Mouse (Mus musculus): ENCODE data around the gene Tdrd1.

Gene Tdrd1

DNA sequence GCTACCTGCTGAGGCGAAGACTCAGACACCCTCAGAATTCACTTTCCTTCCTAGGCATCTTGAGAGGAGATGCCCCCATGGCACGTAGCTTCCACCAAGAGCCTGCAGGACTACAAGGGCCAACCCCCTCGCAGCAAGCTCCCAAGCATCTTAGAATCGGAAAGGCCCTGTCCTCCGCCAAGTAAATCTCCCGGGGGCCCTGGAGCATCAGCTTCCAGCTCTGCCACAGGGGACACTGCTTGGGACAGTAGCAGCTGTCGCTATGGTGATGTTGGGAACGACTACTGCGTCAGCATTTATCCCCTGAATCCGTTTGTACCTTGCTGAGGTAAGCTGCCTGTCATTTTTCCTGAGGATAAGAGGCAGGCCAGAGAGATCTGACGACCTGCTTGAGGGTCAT lies 84.6 kb downstream of the Tdrd1 start:
- no peak for DNase-seq (ENCODE audit: low spot score in 2 of 2)

DNA sequence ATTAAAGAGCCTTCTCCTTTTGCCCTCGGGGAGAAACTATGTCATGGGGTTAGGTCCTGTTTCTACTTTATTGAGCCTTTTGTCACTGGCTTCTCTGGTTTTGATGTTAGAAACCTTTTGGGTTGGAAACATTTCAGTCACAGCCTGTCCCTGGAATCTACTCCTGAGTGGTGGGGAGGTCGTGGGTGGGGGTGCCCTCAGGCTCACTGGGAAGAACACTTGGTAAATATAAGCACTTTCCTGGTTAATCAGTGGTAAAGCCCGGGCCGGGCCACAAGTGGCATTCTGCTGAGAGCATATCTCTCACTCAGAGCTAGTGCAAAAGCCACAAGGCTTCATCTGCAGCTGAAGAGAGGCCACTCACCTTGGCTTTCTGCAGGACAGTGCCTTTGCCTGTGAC lies 87.8 kb downstream of the Tdrd1 start:
- no peak for DNase-seq (ENCODE audit: low spot score in 2 of 2)

DNA sequence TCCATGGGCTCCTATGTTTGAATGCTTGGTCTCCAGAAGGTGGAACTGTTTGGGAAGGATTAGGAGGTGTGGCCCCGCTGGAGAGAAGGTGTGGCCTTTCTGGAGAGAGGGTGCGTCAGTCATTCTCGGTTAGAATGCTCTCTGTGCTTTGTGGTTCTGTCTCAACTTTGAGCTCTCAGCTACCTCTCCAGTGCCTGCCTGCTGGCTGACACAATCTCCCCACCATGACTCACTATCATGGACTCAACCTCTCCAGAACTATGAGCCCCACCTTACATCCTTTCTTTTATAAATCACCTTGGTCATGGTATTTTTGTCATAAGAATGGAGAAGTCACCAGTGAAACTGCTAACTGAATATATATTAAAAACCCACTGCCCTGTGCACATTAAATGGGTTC lies 88.6 kb downstream of the Tdrd1 start:
- no peak for DNase-seq (ENCODE audit: low spot score in 2 of 2)

GRCm38 (mm10) chr19:56915084-56915483 lies 89.1 kb downstream of the Tdrd1 start:
- no peak for DNase-seq (ENCODE audit: low spot score in 2 of 2)
